Mouse (Mus musculus) inflammation-experienced regulatory T-cells (primary cell): ENCODE measurements around the gene Tnfrsf13c. TPM values are rescaled to one million over a fixed set of nuclear protein-coding genes. Genes with fewer than 3 reads are reported as not detected.

ENCODE experiments used
- polyA plus RNA-seq, 2 experiments: library from polyadenylated mRNA; unstranded; fragments of 100-300 nt; shearing (Covaris generic); gene quantifications; one replicate each; pipeline ENCODE4 v1.2.1; 2017

Tnfrsf13c gene
- 1 to 10 TPM; 4.3 to 7.4 TPM for polyA plus RNA-seq

DNA sequence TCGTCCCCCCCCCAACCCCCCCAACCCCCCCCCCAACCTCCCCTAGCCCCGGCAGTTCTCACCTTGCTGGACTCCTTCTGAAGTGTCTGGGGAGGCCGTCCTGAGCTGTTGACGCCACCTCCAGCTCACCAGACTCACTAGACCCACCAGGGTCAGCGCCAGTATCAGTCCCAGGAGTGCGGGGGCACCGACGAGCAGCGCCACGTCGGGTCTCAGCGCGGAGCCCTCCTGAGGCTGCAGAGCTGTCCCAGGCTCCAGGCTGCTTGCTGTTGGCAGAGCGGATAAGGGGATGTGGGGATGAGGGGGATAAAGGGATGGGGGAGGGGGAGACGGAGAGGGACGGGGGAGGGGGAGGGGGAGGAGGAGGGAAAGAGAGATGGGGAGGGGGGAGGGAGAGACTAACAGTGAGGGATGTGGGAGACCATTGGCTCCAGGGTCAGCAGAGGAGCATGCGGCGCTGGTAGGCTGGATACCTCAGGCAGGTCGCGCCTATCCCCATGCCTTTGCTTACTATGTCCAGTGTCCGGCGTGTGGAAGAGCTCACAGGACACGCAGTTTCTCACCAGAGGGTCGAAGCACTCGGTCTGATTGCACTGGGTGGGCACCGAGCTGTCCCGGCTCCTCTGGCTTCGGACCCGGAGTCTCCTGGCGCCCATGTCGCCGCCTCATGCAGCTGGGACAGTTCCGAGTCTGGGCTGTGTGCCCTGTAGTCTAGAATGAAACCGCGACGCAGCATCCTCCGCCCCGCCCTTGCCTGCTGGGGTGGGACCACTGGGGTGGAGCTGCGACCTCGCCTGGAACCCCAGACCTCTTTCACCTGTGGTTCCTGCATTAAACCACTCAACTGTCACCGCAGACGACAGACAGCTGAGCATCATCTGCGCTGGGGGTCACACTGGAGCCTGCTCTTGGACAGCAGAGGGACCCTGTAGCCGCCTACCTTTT is at the start of gene Tnfrsf13c:
TSS of gene Tnfrsf13c (minus strand) at position 713 of the 945 bp plus-strand sequence.

GRCm38 (mm10) chr15:82252097-82252496 is 27.9 kb upstream of the Tnfrsf13c start, which contains the start of gene 1500009C09Rik:
Gene 1500009C09Rik (plus strand): TSS chr15:82252397.

DNA sequence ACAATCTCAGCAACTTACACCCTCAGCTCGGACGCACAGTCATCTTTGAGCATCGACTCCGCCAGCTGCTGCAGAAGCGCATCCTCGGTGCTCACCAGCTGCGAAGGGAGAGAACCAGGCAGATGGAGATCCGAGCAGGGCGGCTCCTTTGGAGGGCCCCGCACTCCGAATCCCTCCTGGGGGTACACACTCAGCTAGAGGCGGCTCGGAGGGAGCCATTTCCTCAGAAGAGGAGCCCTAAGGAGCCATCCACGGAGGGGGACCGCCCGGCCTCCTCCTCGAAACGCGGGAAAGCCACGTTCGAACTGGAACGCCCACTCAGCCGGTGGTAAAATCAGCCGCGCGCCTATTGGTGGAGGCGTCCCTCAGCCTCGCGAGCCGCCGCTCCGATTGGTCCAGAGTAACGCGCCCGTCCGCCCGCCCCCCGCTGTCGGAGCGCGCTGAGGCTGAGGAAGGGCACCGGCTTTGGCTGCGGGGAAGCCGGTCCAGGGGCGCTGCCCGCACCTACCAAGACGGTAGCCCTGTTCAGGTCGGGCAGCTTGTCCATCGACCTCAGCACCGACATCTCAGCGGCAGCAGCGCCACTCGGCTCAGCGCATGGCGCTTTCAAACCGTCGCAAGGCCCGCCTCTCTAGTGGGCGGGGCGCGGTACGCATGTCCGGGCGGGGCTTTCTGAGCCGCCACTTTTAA is 20.1 kb upstream of the Tnfrsf13c start, which contains the start of gene Cenpm:
TSS of gene Cenpm (minus strand) at position 634 of the 690 bp plus-strand sequence.

DNA sequence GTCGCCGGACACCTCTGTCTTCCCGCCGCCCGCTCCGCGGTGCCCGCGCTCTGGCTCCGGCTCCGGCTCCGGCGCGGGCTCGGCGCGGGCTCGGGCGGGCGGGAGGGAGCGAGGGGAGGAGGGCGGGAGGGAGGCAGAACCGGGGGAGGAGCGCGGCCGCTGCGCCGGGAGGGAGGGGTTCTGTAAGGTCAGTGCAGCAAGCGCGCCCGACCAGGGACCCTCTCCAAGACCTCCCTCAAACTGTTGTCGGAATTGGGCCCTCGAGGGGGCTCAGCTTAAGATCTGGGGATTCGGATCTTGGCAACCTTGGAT is 11.5 kb downstream of the Tnfrsf13c start, which contains the start of gene Shisa8:
TSS of gene Shisa8 (minus strand) at position 64 of the 312 bp plus-strand sequence.

Other genes with a start within 250 kb of the Tnfrsf13c start
- gene 1700029P11Rik, start 243.8 kb downstream of the Tnfrsf13c start, polyA plus RNA-seq = not detected
- gene Xrcc6, start 236.5 kb downstream of the Tnfrsf13c start, polyA plus RNA-seq = 10 to 100 TPM; 62.0 to 77.7 TPM
- 10 to 100 TPM; 37.2 to 48.3 TPM for gene Desi1, start 190.5 kb downstream of the Tnfrsf13c start, polyA plus RNA-seq
- 100 to 1,000 TPM; 136 to 218 TPM for gene Snu13, start 176.8 kb downstream of the Tnfrsf13c start, polyA plus RNA-seq
- under 1 TPM in 1 of 2 experiments, not detected in 1; 0.70 TPM for gene 4930407I10Rik, start 165.2 kb downstream of the Tnfrsf13c start, polyA plus RNA-seq
- gene Mei1, start 154.4 kb downstream of the Tnfrsf13c start, polyA plus RNA-seq = 1 to 10 TPM in 1 of 2 experiments, under 1 TPM in 1; 0.14 to 1.4 TPM
- gene Ccdc134, start 96.4 kb downstream of the Tnfrsf13c start, polyA plus RNA-seq = 10 to 100 TPM; 26.9 to 37.1 TPM
- 100 to 1,000 TPM; 108 to 135 TPM for gene Srebf2, start 77.2 kb downstream of the Tnfrsf13c start, polyA plus RNA-seq
- 1 to 10 TPM in 1 of 2 experiments, under 1 TPM in 1; 0.13 to 1.5 TPM for gene Shisa8, start 11.6 kb downstream of the Tnfrsf13c start, polyA plus RNA-seq
- gene Cenpm, start 20.4 kb upstream of the Tnfrsf13c start, polyA plus RNA-seq = 1 to 10 TPM; 2.5 to 6.1 TPM
- gene 1500009C09Rik, start 28.0 kb upstream of the Tnfrsf13c start, polyA plus RNA-seq = 1 to 10 TPM in 1 of 2 experiments, not detected in 1; 1.0 TPM
- gene Sept3, start 50.5 kb upstream of the Tnfrsf13c start, polyA plus RNA-seq = 1 to 10 TPM in 1 of 2 experiments, under 1 TPM in 1; 0.45 to 2.1 TPM
- gene Wbp2nl, start 74.6 kb upstream of the Tnfrsf13c start, polyA plus RNA-seq = under 1 TPM in 1 of 2 experiments, not detected in 1; 0.53 TPM
- gene Naga, start 114.6 kb upstream of the Tnfrsf13c start, polyA plus RNA-seq = 10 to 100 TPM; 66.4 to 73.4 TPM
- 10 to 100 TPM in 1 of 2 experiments, 1 to 10 TPM in 1; 3.7 to 11.0 TPM for gene Pheta2, start 114.6 kb upstream of the Tnfrsf13c start, polyA plus RNA-seq
- 100 to 1,000 TPM; 162 to 165 TPM for gene Smdt1, start 114.6 kb upstream of the Tnfrsf13c start, polyA plus RNA-seq
- gene Ndufa6, start 130.0 kb upstream of the Tnfrsf13c start, polyA plus RNA-seq = 100 to 1,000 TPM; 263 to 291 TPM
- 1 to 10 TPM; 6.8 to 9.8 TPM for gene Cyp2d22, start 155.9 kb upstream of the Tnfrsf13c start, polyA plus RNA-seq
- not detected for gene Cyp2d11, start 169.7 kb upstream of the Tnfrsf13c start, polyA plus RNA-seq
- gene Cyp2d10, start 182.8 kb upstream of the Tnfrsf13c start, polyA plus RNA-seq = under 1 TPM; 0.31 to 0.44 TPM
- under 1 TPM in 1 of 2 experiments, not detected in 1; 0.93 TPM for gene Cyp2d9, start 209.1 kb upstream of the Tnfrsf13c start, polyA plus RNA-seq